Mouse (Mus musculus) adrenal gland, adult 2 months (tissue): ENCODE measurements around the gene G530012D18Rik. TPM values are rescaled to one million over a fixed set of nuclear protein-coding genes. Genes with fewer than 3 reads are reported as not detected.
A peak's percentile ranks its signal among the peaks of the same experiment; 100 is the strongest.
"Not testable (repeated sequence)": the region's sequence is repeated elsewhere in the genome, so short reads cannot be mapped to it uniquely, and the experiment has no call there.

Experiments used
- DNase-seq: peaks from one replicate; pipeline ENCODE4 v3.0.0; 2021
- long read RNA-seq: library from polyadenylated mRNA; stranded (forward); transcript quantifications from one replicate; pipeline ENCODE4 v2.0.0, GENCODE M21; 2021
- polyA plus RNA-seq: library from polyadenylated mRNA; depleted of rRNA; stranded (reverse); fragments of >200 nt; gene quantifications from 2 replicates; pipeline ENCODE4 v1.2.3, GENCODE M21; 2012; rRNA removed
- total RNA-seq, 2 experiments: library from RNA; stranded (reverse); gene quantifications; 2 replicates each; pipeline ENCODE4 v1.2.3; 2021

Gene G530012D18Rik
- not detected for total RNA-seq
- not detected in 2 replicates for polyA plus RNA-seq
- long read RNA-seq = 0 reads

DNA sequence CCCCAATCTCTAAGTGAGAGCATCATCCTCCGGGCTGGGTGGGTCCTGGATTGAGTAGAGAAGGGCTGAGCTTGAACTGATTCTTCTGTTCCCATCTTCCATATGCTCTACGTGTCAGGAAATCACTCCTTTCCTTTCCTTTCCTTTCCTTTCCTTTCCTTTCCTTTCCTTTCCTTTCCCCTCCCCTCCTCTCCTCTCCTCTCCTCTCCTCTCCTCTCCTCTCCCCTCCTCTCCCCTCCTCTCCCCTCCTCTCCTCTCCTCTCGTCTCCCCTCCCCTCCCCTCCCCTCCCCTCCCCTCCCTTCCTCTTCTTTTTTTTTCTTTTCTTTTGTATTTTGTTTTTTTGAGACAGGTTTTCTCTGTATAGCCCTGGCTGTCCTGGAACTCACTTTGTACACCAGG lies at the start of gene G530012D18Rik:
Gene G530012D18Rik (plus strand): TSS at position 301 of the 400 bp plus-strand sequence.
- DNase-seq = not testable (repeated sequence)

- DNase-seq = not testable (repeated sequence)
Measured at GRCm38 (mm10) chr1:85526401-85526800, 49.1 kb upstream of the G530012D18Rik start.

GRCm38 (mm10) chr1:85528451-85529110 lies 46.9 kb upstream of the G530012D18Rik start:
- not testable (repeated sequence) for DNase-seq

DNA sequence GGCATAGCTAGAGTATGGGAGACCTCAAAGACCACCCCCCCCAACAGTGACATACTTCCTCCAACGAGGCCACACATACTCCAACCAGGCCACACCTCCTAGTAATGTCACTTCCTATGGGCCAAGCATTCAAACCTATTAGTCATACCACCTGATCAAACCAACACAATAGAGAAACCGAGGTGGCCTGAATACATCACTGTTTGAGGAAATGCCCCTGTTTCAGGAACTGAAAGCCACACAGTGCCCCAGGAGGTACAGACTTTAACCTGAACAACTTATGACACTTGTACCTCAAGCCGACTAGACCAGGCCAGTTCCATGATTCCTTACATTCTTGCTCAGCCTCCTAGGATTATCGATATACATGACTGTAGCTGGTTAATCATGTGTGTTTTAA lies 31.7 kb upstream of the G530012D18Rik start:
- not testable (repeated sequence) for DNase-seq

DNA sequence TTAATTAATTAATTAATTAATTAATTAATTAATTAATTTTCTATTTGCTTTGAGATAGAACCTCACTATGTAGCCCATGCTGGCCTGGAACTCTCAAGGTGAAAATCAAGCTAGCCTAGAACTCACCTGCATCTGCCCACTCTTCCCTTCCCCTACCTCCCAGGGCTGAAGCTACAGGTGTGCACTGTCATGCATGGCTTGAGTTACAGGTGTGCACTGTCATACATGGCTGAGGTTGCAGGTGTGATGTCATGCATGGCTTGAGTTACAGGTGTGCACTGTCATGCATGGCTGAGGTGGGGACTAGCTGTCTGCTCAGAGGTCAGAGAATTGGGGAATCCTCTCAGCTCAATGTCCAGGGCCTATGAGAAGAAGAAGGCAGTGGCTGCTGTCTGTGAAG lies 29.0 kb upstream of the G530012D18Rik start:
- DNase-seq = not testable (repeated sequence)

DNA sequence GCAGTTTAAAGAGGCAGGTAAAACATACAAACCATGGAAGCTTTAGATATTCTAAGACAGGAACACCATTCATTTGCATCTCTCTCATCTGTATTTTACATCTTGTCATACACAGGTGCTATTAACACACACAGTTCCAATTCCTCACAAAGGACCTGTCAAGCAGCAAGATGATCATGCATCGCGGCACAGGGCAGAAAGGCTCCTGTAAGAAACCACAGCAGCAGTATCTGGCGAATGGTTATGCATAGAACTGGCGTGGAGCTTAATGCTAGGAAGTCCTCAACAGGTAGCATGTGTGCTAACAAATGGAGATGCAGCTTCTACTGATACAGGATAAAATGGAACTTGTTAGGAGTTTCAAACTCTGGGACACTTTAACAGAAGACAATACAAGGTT lies 20.2 kb upstream of the G530012D18Rik start:
- DNase-seq = not testable (repeated sequence)

DNA sequence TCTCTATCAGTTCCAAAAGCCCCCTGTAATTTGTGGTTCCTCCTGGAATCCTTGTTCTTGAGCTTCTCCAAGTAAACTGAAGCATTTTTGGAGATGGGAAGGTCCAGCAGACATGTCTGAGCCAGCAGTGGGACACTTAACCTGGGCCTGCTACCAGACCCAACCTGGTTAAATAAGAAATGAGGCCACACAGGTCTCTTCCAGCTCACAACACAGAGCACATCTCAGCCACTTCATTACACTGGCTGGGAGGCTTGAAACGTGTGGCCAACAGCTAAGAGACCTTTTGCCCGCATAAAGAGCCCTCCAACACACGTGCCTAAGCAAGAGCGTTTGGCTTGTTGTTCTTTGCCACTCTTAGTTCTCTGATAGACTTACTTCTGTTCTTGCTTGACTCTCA lies 1.9 kb upstream of the G530012D18Rik start:
- DNase-seq = not testable (repeated sequence)

- DNase-seq = not testable (repeated sequence)
Measured at GRCm38 (mm10) chr1:85578372-85579010, 3.0 kb downstream of the G530012D18Rik start.

DNA sequence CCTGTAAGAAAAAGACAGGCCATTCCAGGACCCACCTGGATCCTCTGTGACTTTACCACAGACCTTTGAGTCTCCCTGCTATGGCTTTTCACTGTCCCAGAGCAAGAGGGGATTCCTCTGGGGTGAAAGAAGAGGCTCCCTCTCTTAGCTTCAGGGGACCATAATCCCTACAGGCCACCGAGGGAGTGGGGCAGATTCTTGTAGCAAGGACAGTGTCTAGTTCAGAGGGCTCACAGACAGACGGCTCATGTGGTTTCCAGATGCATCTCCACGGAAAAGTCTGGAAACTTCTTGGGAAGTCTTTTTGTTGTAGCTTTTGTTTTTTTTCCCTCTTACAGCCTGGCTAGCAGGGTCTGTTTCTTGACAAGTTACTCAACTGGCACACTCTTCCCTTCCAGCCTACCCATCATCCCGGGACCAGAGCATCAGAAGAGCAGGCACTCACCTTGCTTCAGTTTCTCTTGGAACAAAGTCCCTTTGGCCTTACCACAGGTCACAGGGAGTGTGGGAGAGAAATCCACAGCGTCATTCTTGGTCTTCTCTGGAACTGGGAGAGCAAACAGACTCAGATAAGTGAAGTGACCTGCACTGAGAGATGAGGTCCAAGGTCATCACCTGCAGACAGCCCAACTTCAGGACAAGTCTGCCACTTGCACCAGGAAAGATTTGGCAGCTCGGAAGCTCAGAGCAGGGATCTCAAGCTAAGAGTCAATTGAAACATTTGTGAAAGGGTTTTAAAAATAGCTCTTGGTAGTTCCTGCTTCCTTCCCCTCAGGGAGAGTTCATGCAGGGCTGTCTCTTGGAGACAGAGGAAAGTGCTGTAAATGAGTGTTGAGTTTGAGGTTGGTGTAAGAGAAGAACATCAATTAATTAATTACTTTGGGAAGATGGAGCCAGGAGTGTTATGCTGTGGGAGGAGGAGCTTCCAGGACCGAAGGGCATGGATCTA lies 4.0 kb downstream of the G530012D18Rik start:
- not testable (repeated sequence) for DNase-seq

GRCm38 (mm10) chr1:85580148-85580534 lies 4.7 kb downstream of the G530012D18Rik start:
- not testable (repeated sequence) for DNase-seq

DNA sequence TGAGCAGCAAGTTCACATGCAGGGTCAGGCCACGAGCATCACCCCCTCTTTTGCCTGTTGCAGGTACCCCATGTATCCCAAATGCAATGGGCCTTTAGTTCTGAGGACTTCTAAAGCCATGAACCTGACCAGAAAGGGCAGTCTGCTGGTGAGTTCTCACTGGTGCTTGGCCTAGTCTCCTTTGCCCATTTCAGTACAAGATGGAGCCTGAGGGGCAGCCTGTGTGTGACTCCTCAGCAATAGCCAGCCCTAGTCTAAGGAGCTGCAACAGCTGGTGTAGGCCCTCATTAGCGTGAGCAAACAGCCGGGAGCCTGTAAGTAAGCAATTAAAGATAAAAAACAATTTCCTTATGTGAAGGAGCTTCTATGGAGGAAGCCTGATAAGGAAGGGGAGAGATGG lies 5.1 kb downstream of the G530012D18Rik start:
- DNase-seq = not testable (repeated sequence)

DNA sequence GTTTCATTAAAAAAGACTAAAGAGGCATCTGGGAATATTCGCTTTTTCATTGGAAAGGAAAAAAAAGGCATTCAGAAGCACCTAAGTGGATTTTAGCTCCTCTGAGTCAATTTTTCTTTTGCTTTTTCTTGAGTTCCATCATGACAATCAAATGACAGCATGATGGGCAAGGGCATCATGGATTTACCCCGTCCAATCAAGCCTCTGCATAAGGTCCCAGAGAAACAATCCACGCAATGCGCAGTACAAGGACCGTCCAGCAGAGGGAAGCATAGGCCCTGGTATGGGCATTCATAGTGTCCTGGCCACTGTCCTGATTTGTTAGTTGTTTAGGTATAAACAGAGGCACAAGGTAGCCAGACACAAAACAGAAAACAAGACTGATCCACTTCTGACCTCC lies 6.0 kb downstream of the G530012D18Rik start:
- not testable (repeated sequence) for DNase-seq

- not testable (repeated sequence) for DNase-seq
Measured at GRCm38 (mm10) chr1:85588697-85589096, 13.2 kb downstream of the G530012D18Rik start.

GRCm38 (mm10) chr1:85592526-85592925 lies 17.1 kb downstream of the G530012D18Rik start:
- not testable (repeated sequence) for DNase-seq

DNA sequence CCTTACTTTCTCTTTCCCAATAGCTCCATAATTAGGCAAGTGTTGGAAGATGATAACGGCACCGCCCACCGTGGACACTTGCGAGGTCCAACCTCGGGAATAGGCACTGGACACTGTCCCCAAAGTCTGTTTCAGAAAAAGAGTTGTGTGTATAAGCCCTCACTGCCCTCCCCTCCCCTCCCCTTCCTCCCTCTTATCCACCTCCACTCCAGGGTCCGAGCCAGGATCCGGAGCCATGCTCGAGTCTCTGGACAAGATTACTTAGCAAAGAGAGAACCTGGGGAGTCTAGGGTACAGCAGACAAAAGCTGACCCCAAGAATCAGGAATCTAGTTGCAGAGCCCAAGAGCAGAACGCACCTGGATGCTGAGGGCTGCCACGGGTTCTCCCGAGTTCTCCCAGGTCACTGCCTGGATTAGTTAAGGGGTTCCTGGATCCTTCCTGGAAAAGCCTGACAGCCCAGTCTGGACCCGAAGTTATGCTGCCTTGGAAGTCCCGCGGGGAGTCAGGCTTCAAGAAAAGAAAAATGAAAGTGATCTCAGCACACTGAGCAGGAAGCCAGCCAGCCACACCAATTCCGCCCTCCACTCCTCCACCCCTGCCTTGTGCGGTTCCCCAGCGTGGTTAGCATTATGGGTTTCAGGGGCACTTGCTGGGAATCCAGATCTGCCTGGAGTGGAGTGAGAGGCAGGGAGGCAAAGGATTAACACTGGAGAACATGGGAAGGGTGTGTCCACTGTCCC lies 23.0 kb downstream of the G530012D18Rik start, which contains the start of gene Sp110:
Gene Sp110 (minus strand): TSS at position 547 of the 742 bp plus-strand sequence.
- not testable (repeated sequence) for DNase-seq

DNA sequence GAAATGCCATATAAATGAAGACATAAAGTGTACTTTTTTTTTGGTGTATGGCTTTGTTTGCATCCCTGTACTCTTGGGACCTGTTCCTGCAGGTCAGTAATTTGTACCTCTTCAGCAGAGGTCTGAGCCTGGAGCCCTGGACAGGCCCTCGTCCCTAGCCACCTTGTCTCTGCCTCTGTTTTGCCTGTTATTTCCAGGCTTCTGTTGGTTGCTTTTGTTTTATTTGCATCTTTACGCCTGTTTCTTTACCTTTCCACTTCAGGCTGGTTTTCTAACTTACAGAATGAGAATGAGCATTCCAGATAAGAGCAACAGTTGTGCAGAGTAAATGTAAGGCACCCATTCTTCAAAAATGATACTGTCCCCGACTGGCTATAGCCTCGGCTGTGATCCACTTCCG lies 24.6 kb downstream of the G530012D18Rik start, which contains the start of gene Sp140:
Gene Sp140 (plus strand): TSS at position 301 of the 400 bp plus-strand sequence.
- DNase-seq = not testable (repeated sequence)

GRCm38 (mm10) chr1:85600794-85601193 lies 25.3 kb downstream of the G530012D18Rik start:
- peak; percentile 46 for DNase-seq

DNA sequence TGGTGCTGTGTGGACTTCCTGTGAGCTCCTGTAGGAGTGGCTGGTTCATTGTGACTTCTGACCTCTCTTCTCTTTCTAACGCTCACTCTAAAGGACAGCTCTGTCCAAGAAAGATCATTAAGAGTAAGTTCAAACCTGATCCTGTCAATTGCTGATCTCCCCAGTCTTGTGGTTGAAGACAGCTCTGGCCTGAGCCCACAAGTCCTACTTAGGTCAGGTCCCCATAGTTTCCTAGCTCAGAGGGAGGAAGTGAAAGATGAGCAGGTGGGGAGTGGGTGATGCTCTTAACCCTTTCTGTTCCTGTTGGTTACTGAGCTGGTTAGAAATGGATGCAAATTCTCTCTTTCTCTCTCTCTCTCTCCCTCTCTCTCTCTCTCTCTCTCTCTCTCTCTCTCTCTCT lies 28.9 kb downstream of the G530012D18Rik start:
- DNase-seq = not testable (repeated sequence)

DNA sequence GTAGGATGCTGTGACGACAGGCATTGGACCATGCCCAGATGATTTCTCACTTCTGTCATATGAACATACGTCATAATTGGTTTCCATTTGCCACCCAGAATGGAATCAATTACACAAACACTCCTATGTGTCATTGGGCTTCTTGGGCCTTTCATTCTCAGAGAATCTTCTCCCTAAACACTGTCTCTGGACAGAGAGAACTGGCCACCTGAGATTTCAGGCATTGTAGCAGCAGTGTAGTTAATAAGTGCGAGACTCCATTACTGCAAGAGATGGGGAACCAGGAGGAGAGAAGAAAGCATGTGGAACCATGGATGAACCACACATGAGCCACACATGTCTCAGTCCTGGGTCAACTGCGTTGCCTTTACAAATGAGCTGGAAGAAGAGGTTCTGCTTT lies 32.9 kb downstream of the G530012D18Rik start:
- not testable (repeated sequence) for DNase-seq

- not testable (repeated sequence) for DNase-seq
Measured at GRCm38 (mm10) chr1:85610581-85610980, 35.1 kb downstream of the G530012D18Rik start.

GRCm38 (mm10) chr1:85615096-85615495 lies 39.6 kb downstream of the G530012D18Rik start:
- DNase-seq = not testable (repeated sequence)
